Mouse (Mus musculus) kidney, adult 2 months (tissue): ENCODE data around the gene Ivns1abp.

Source experiments
- CTCF ChIP-seq: fragments of 200-500 bp; conservative IDR thresholded peaks from 2 replicates; pipeline ENCODE4 v1.5.1; 2011; ENCODE audit warnings: low read depth, mild to moderate bottlenecking, control low read depth, low read length, moderate library complexity, mixed read lengths; ENCODE audit not compliant: insufficient read depth, insufficient read length
- POLR2A ChIP-seq: fragments of 200-500 bp; IDR thresholded peaks from one replicate; pipeline ENCODE4 v1.6.1; 2011; ENCODE audit warnings: low read depth, low read length, control low read depth

GRCm38 (mm10) chr1:151295486-151295885 is 48.8 kb upstream of the Ivns1abp start:
- TF ChIP-seq CTCF (no peak), POLR2A (no peak)
